Mouse (Mus musculus) 416B (cell line): ENCODE results near the gene Actr6.
A peak's percentile ranks its signal among the peaks of the same experiment; 100 is the strongest.
"Not testable (repeated sequence)": the region's sequence is repeated elsewhere in the genome, so short reads cannot be mapped to it uniquely, and the experiment has no call there.

ENCODE experiments used
- DNase-seq: peaks from one replicate; pipeline ENCODE4 v3.0.0; 2011; ENCODE audit warnings: low read depth

The Actr6 gene

GRCm38 (mm10) chr10:89680517-89680916, 51.6 kb downstream of the Actr6 start:
- DNase-seq: peak; percentile 83

- DNase-seq: peak; percentile 57
These were observed 52.6 kb downstream of the Actr6 start for GRCm38 (mm10) chr10:89679448-89679847.

DNA sequence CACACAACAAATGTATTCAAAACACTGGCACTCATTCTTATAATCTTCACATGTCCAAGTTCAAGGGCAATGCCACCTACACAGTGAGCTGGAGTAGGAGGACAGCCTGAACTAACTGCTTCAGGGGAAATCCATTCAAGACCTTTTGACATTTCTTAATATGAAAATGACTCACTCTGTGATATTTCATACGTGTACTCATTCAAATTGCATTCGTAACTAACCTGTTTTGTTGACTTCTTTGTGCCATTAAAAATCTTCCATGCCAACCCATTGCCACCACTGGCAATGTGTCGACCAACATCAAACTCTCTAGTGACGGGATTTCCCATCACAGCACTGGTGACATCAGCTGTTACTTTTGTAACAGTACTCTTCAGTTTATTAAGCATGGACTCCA, 54.0 kb downstream of the Actr6 start:
- DNase-seq: no peak

DNA sequence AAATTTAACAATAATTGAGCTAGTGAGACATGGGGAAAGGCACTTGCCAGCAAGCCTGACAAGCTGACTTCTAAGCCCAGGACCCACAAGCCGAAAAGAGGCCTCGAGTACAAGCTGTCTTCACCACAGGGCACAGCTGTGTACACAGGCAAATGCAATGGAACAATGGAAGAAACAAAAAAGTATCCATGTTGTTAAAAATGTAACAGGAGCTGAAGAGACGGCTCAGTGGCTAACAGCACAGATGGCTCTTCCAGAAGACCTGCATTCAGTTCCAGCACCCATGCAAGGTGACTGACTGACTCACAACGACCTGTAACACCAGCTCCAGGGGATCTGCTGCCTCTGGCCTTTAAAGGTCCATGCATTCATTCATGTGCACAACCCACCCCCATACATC, 55.5 kb downstream of the Actr6 start:
- no peak for DNase-seq

GRCm38 (mm10) chr10:89670371-89670770, 61.7 kb downstream of the Actr6 start:
- not testable (repeated sequence) for DNase-seq

DNA sequence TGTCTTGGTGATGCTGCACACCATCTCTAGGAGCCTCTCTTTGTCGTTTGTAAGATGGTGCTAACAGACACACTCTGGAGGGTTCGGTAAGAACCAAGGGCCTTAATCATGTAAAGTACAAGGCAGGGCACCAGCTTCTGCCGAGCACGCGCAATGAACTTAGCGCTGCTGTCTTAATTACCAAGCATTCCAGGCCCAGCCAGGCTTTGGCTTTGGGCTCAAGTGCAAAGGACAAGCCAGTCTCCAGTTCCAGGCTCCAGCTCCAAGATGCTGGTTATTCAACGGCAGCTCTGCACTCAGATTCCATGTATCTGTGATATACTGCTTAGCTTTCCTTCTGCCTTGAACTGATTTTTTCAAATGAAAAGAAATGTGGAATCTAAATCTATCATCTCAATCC, 64.5 kb downstream of the Actr6 start:
- DNase-seq: no peak

DNA sequence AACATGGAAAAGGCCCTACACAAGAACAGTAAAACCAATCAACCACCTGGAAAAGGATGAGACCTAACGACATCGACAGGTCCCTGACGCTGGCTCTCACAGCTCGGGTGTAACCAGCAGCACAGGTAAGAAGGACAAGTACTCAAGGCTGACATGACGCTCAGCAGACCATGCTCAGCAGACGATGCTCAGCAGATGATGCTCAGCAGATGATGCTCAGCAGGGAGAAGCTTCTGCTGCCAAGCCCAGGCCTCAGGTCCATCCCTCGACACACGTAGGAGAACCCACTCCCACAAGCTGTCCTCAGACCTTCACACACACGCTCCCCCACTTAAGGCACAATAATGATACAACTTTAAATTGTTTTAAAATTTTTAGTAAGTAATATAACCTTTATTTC, 66.4 kb downstream of the Actr6 start:
- no peak for DNase-seq

- DNase-seq: no peak
These were observed 67.0 kb downstream of the Actr6 start for GRCm38 (mm10) chr10:89664977-89665645.
